Mouse (Mus musculus) ES-Bruce4 (cell line): Measurements from ENCODE around the gene Mr1.

Experiments used
- CTCF ChIP-seq: IDR thresholded peaks from one replicate; pipeline ENCODE4 v1.8.1; 2011; ENCODE audit warnings: low read depth, low read length
- EP300 ChIP-seq: IDR thresholded peaks from 2 replicates; pipeline ENCODE4 v1.6.1; 2011; ENCODE audit warnings: low read depth, low read length; ENCODE audit not compliant: insufficient read depth
- POLR2A ChIP-seq: IDR thresholded peaks from one replicate; pipeline ENCODE4 v1.8.1; 2011; ENCODE audit warnings: low read length; ENCODE audit not compliant: insufficient read depth

DNA sequence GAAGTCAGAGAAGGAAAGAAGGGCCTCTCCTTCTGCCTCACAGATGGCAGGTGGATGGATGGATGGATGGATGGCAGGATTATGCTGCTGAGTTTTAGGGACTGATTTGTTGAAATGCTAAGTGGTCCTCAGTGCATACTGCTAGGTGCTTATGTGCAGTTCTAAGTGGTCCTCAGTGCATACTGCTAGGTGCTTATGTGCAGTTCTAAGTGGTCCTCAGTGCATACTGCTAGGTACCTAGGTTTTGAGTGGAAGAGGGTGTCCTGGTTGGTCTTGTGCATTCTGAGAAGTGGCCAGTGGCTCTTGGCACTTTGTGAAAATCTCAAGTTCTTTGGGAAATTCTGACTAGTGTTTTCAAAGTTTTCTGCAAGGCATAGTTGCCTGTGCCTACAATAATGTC, 23.3 kb upstream of the Mr1 start:
- TF ChIP-seq EP300: no peak
- no peak for TF ChIP-seq CTCF
- no peak for TF ChIP-seq POLR2A
